Mouse (Mus musculus) lung, postnatal 10 days (tissue): ENCODE results near the gene Rcor2.

Source experiments
- DNase-seq: peaks from one replicate; pipeline ENCODE4 v3.0.0; 2021

The Rcor2 gene

DNA sequence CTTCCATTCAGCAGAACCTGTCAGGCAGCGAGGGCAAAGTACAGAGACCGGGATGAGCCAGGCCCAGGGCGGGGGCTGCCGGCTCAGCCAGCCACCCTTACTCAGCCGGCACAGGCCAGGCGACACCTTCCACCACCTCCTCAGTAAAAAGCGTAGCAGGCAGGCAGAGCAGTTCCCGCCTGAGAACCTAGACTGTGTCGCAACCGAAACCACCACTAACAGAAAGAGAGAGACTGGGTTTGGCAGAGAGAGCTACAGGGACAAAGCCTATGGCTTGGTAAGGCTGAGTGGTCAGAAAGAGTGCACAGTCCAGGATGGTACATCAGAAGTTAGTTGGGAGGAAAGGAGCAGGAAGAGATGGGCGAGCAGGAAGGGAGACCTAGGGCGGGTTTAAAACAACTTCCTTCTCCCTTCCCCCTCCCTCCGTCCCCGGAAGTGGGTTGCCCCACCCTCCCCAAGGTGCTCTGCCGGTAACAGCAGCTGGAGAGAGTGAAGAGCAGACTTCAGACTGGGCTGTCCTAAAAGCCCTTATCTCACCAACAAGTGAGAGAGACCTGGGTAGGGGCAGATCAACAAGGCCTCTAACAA, 28.0 kb downstream of the Rcor2 start:
- DNase-seq, result peak; percentile 75

- no peak for DNase-seq
These were observed 28.8 kb downstream of the Rcor2 start for GRCm38 (mm10) chr19:7295959-7296358.

DNA sequence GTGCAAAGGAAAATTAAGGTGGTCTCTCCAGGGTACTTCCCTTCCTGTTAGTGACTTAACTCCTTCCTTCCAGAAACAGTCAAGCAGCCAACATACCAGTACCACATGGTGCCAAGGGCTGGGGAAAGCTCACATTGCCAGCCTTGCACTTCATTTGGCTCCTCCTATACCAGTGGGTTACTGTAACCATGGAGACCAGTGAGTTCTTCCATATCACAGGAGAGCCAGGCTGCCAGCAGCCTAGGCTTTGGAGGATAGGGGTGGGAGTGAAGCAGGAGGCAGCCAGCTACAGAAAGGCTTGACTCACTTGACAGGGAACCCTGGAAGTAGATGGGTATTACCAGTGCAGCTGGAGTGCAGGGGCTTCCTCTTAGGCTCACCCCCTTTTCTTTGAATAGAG, 31.9 kb downstream of the Rcor2 start:
- no peak for DNase-seq

GRCm38 (mm10) chr19:7300078-7300477, 33.0 kb downstream of the Rcor2 start:
- no peak for DNase-seq

DNA sequence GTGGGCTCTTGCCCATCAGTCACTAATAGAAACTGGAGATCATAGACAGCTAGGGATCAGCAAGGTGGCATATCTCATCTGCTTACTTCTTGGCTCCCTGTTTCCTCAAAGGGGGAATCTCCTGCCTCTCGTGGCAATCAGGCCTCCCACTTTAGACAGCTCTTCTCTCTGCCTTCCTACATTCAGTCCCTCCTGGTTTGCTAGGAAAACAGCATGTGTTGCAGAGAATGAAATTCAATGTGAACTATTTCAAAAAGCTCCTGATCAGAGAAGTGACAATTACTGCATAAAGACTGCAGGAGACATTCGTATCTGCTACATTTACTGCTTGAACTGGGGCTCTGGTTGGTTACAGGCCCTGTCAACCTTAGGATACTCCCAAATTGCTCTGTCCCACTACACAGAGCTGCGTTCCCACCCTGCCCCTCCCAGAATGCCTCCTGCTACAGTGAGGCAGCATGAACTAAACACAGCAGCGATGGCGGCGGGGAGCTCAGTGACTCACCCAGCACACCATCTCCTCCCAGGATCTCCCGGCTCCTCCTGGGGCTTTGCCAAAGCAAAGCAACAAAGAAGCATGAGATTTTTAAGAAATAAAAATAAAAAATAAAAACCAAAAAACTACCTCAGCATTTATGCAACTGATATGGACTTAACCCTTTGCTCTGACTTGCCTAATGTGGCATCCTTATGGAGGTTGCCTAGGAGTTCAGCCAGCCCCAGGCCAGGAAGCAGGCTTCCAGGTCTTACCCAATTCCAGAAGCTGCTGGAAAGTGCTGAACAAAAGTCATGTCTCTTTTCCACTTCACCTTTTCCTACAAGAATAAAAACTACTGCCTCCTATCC, 34.7 kb downstream of the Rcor2 start:
- DNase-seq, result peak; percentile 37

DNA sequence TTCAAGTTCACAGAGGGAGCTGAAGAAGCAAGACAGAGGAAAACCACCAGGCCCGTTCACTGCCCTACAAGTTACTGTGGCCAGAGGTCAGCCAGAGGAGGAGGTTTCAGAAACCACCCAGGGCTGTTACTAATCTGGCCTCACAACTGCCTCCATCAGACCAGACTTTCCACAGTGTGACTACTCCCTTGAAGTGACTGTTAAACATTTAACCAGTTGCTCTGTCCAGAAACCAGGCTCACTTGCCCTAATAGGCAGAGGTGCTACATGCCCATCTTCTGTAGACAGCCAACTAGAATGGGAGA, 35.3 kb downstream of the Rcor2 start:
- DNase-seq, result no peak

- DNase-seq, result no peak
These were observed 36.7 kb downstream of the Rcor2 start for GRCm38 (mm10) chr19:7303796-7304195.

- DNase-seq, result peak; percentile 19
These were observed 37.7 kb downstream of the Rcor2 start for GRCm38 (mm10) chr19:7304801-7305200.

- DNase-seq, result no peak
These were observed 38.5 kb downstream of the Rcor2 start for GRCm38 (mm10) chr19:7305380-7306310.

GRCm38 (mm10) chr19:7306968-7307367, 39.8 kb downstream of the Rcor2 start:
- peak; percentile 37 for DNase-seq

DNA sequence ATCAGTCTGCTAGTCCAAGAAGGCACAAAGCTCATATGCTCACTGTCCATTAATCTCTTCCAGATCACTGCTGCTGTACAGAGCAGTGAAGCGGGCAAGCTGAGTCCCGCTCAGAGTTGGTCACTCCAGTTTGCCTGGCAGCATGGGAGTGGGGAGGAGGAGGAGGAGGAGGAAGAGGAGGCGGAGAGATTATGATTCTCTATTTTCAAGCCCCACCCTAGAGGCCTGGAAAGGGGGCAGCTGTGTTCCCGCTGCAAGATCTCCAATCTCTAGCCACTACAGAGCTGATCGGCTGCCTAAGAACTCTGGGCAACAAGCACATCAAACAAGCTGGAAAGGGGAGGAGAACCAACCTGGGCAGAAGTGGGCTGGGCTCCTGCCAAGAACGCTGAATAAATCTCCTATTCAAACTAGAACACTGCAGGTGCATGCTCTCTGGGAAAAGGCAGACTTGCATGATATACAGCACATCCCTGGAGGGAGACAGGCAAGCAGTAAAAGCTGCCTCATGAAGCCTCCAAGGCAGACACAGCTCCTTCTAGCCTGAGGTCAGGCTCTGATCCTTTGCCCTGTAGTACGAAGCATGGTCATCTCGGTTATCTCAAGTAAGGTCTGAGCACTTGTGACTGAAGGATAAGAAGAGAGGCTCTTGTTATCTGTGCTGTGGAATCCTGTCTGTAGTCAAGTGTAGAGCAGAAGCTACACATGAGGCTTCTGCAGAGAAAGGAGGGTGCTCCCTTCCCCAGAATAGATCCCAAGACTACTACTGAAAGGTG, 41.1 kb downstream of the Rcor2 start:
- peak; percentile 71 for DNase-seq

- DNase-seq, result no peak
These were observed 42.7 kb downstream of the Rcor2 start for GRCm38 (mm10) chr19:7309738-7310330.

DNA sequence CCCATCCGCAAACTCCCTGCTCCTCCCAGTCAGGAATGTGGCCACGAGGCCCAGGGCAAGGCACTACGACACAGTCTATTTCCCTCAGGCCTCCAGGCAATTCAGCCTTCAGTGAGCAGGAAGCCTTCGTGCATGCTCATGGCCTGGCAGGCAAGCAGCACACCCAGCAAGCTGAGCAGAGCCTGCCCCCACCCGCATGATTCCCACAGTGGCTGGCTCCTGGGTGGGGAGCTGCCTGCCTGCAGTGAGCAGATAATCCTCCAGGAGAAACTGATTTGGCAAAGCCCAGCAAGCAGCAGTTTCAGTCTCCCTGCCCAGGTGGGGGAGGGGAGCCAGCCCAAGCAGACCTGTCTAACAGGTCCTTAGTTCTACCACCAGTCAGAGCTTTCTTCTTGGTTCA, 43.6 kb downstream of the Rcor2 start:
- peak; percentile 72 for DNase-seq

DNA sequence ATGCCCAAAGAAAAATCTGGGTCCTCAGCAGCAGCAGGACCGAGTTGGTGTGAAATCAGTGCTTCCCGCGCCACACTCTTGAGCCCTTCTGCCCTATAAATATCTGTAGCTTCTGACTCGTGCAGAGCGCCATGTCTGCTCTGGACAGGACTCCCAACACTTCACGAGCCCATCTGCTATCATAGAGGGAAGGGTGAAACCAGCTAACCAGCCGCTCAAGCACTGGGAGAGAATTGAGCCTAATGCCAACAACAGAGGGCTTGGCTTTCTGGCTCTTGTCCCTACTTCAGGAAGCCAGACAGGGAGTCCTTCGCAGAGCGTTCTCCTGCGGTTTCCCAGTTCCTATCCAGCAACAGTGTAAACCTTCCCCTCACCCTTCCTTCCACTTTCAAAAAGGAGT, 44.2 kb downstream of the Rcor2 start:
- DNase-seq, result peak; percentile 28

GRCm38 (mm10) chr19:7313660-7314059, 46.5 kb downstream of the Rcor2 start:
- DNase-seq, result no peak

DNA sequence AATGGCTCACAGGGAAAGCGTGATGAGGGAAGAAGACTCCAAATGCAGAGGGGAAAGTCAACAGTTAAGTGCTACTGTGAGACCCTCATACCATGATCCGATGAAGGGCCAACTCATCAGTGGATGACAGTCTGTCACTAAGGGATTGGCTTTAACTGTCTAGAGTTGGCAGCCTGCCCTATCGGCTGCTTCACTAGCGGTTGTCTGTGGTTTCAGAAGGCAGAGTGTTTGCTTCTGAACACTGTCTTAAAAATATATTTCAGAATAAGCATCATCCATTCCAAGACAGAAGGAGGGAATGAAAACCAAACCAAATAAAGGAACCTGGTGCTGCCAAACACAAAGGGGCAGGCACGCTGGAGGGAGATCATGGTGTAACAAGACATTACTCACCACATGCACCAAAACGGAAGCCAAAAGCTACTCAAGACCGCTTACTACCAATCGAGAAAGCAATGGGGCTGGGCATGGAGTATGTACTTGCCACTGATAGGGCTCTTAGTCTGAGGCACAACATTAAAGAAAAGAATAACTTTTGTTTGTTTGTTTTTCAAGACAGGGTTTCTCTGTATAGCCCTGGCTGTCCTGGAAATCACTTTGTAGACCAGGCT, 48.0 kb downstream of the Rcor2 start:
- peak; percentile 43 for DNase-seq

DNA sequence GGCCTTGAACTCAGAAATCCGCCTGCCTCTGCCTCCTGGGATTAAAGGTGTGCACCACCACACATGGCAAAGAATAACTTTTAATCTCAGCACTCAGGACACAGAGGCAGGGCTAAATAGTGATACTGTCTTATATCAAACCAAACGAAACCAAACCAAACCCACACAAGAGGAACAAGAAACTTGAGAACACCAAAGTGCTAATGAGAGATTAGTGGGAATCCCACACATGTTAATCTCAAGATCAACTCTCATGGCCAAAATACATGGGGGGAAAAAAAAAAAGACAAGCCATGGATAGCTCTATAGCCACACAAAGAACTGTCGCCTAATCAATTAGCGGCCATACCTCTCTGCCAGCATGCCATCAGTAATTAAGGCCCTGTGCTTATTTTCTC, 48.5 kb downstream of the Rcor2 start:
- no peak for DNase-seq

- DNase-seq, result no peak
These were observed 49.7 kb downstream of the Rcor2 start for GRCm38 (mm10) chr19:7316822-7317221.

DNA sequence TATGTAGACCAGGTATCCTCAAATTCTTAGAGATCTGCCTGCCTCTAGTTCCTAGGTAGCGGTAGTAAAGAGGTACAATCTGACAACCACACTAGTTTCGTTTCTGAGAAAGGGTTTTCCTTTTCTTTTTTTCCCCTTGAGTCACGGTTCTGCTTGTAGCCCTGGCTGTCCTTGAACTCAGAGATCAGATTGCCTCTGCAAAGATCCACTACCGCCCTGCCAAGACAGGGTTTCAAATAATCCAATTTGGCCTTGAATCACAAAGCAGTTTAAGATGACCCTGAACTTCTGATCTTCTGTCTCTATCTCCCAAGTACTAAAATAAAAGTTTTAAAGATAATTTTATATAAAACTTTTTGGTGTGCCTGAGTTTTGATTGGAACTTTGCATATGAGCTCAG, 50.6 kb downstream of the Rcor2 start:
- no peak for DNase-seq

- no peak for DNase-seq
These were observed 53.1 kb downstream of the Rcor2 start for GRCm38 (mm10) chr19:7320181-7320580.

DNA sequence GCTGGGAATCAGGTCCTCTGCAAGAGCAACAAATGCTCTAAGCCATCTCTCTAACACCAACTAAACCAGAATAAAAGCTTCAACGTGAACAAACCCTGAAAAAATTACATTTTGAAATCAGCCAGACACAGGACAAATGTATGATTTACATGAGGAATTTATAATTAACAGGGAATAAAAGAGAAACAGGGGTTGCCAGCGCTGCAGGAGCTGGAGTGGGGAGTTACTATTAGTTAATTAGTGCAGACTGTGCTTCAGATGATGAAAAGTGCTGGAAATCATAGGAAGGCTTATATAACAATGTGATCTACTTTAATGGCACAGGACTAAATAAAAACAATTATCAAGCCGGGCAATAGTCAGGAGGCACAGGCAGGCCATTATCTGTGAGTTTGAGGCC, 54.3 kb downstream of the Rcor2 start:
- no peak for DNase-seq
